Mouse (Mus musculus) urinary bladder, postnatal 14 days (tissue): ENCODE data around the gene Serpina11.
"Not testable (repeated sequence)": the region's sequence is repeated elsewhere in the genome, so short reads cannot be mapped to it uniquely, and the experiment has no call there.

ENCODE experiments used
- DNase-seq: peaks from one replicate; pipeline ENCODE4 v3.0.0; 2021; ENCODE audit warnings: low spot score

Serpina11 gene

GRCm38 (mm10) chr12:103971080-103971479 lies 18.7 kb downstream of the Serpina11 start:
- DNase-seq: no peak

GRCm38 (mm10) chr12:103969577-103970116 lies 20.1 kb downstream of the Serpina11 start:
- peak; percentile 16 for DNase-seq

GRCm38 (mm10) chr12:103966761-103967160 lies 23.0 kb downstream of the Serpina11 start:
- no peak for DNase-seq

GRCm38 (mm10) chr12:103963288-103963687 lies 26.5 kb downstream of the Serpina11 start:
- no peak for DNase-seq

GRCm38 (mm10) chr12:103962860-103963259 lies 26.9 kb downstream of the Serpina11 start:
- DNase-seq: no peak

GRCm38 (mm10) chr12:103962337-103962736 lies 27.4 kb downstream of the Serpina11 start:
- DNase-seq: no peak

GRCm38 (mm10) chr12:103961716-103962115 lies 28.0 kb downstream of the Serpina11 start:
- DNase-seq: no peak

GRCm38 (mm10) chr12:103958798-103959197 lies 31.0 kb downstream of the Serpina11 start, which contains the start of gene Serpina1e:
Gene Serpina1e, minus strand, starts transcription at chr12:103958975.
- no peak for DNase-seq

- not testable (repeated sequence) for DNase-seq
These were observed 33.2 kb downstream of the Serpina11 start for GRCm38 (mm10) chr12:103956555-103956954.

GRCm38 (mm10) chr12:103952972-103953371 lies 36.8 kb downstream of the Serpina11 start:
- not testable (repeated sequence) for DNase-seq

GRCm38 (mm10) chr12:103946243-103946642 lies 43.5 kb downstream of the Serpina11 start:
- DNase-seq: no peak
